Comparison of ENCODE assay signal across 25 mouse cellular contexts in the genomic region with DNA sequence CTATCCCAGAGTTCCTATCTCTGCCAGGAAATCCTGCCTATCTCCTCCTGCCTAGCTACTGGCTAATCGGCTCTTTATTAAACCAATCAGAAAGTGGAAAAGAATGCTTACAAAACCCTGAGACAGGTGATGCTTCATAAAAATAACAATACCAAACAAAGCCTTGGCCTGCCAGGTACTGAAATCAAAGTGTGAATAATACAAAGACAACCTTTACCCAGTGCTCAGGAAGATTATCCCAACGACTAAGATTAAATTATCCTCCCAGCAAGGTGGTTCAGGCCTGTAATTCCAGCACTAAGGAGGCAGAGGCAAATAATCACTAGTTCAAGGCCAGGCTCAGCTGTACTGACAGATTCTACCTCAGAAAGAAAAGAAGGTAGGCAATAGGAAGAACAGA. TPM values are rescaled to one million over a fixed set of nuclear protein-coding genes. Genes with fewer than 3 reads are reported as not detected.
"Had no signal": no experiment of that assay in that cellular context is flagged by ENCODE, and none has a peak within 500 bp of the region (broad histone marks: within the 10 kb centered on the region; RNA-seq: fewer than 3 reads in every experiment).

No protein-coding gene starts in this region.

- H3K36me3 ChIP-seq: lung, embryonic 15.5 days; midbrain, embryonic 13.5 days; midbrain, embryonic 15.5 days; neural tube, embryonic 12.5 days; stomach, embryonic 15.5 days had no signal

- H3K4me2 ChIP-seq: lung, embryonic 15.5 days; midbrain, embryonic 11.5 days; midbrain, embryonic 13.5 days; midbrain, embryonic 15.5 days; neural tube, embryonic 12.5 days; stomach, embryonic 15.5 days had no signal

- H3K27me3 ChIP-seq: lung, embryonic 15.5 days; megakaryocyte, embryonic 14.5 days; midbrain, embryonic 13.5 days; midbrain, embryonic 15.5 days; neural tube, embryonic 12.5 days; stomach, embryonic 15.5 days had no signal

- H3K27ac ChIP-seq: lung, embryonic 15.5 days; macrophage; midbrain, embryonic 13.5 days; midbrain, embryonic 15.5 days; neural tube, embryonic 12.5 days; stomach, embryonic 15.5 days; stomach, postnatal 0 days had no signal

- H3K9ac ChIP-seq: lung, embryonic 15.5 days; midbrain, embryonic 13.5 days; midbrain, embryonic 15.5 days; neural tube, embryonic 12.5 days; stomach, embryonic 15.5 days had no signal

- H3K4me3 ChIP-seq: lung, embryonic 15.5 days; megakaryocyte, embryonic 14.5 days; midbrain, embryonic 13.5 days; midbrain, embryonic 15.5 days; neural tube, embryonic 12.5 days; stomach, embryonic 15.5 days had no signal

- DNase-seq: lung, adult 2 months; lung, postnatal 14 days; lung, postnatal 36 days; right cerebral cortex, postnatal 14 days; thymus, adult 2 months; thymus, postnatal 25 days; thymus, postnatal 4 days had no signal

- H3K9me3 ChIP-seq: lung, embryonic 15.5 days; megakaryocyte, embryonic 14.5 days; midbrain, embryonic 13.5 days; midbrain, embryonic 15.5 days; neural tube, embryonic 12.5 days; stomach, embryonic 15.5 days had no signal

- ATAC-seq: lung, postnatal 0 days; midbrain, embryonic 13.5 days; midbrain, embryonic 15.5 days had no signal

- H3K4me1 ChIP-seq: lung, embryonic 15.5 days; midbrain, embryonic 13.5 days; midbrain, embryonic 15.5 days; neural tube, embryonic 12.5 days; stomach, embryonic 15.5 days had no signal

RNA-seq across cellular contexts. Expression of a gene that starts 54.3 kb away (rescaled TPM):
- total RNA-seq: megakaryocyte progenitor cell, adult 5-6 weeks; midbrain, postnatal 0 days; monocyte, adult 5-6 weeks; neutrophil, adult 5-6 weeks had no signal
- polyA plus RNA-seq: lung, adult 2 months; lung, embryonic 15.5 days; lung, postnatal 0 days; macrophage; midbrain, embryonic 11.5 days; midbrain, embryonic 13.5 days; midbrain, embryonic 15.5 days; midbrain, postnatal 0 days; neural tube, embryonic 12.5 days; neural tube, embryonic 14.5 days; spleen, adult 2 months; stomach, embryonic 15.5 days; stomach, postnatal 0 days; testis, adult 2 months; thymus, adult 2 months; urinary bladder, adult 2 months had no signal
